Mouse (Mus musculus): ENCODE measurements around the gene Cdh22. TPM values are rescaled to one million over a fixed set of nuclear protein-coding genes. Genes with fewer than 3 reads are reported as not detected.

Cdh22 gene
- polyA plus RNA-seq, 1 experiment from 2014 or later, result 4.6 TPM

- Histone ChIP-seq H3K9me3 (ENCODE audit: control insufficient read depth, low read length) (no peaks in the 10 kb centered on the region), H3K9ac (ENCODE audit: low read depth, low read length) (no peak overlapping the region), H3K4me3 (ENCODE audit: low read depth, low read length) (no peak overlapping the region), H3K4me1 (replicated peaks; ENCODE audit: control insufficient read depth, insufficient read depth, low read length) (peaks cover 3% of the 10 kb centered on the region; the same call in 1 of the 2 replicates), H3K27ac (ENCODE audit: low read depth, low read length) (no peak overlapping the region), H3K27me3 (ENCODE audit: control insufficient read depth, insufficient read depth, low read length) (no peaks in the 10 kb centered on the region), H3K36me3 (ENCODE audit: control insufficient read depth, insufficient read depth, low read length) (no peaks in the 10 kb centered on the region), H3K4me2 (replicated peaks; ENCODE audit: low read depth, low read length) (no peak overlapping the region)
- ATAC-seq (ENCODE audit: low FRiP score), result no peak
- 67% methylated on average over 8 of the region's 8 CpGs for WGBS
- DNase-seq (ENCODE audit: low spot score), result no peak
Observed at GRCm38 (mm10) chr2:165091433-165091965, 143.2 kb downstream of the Cdh22 start.

- Histone ChIP-seq H3K27me3 (ENCODE audit: control insufficient read depth, insufficient read depth, low read length) (no peaks in the 10 kb centered on the region), H3K36me3 (ENCODE audit: control insufficient read depth, insufficient read depth, low read length) (no peaks in the 10 kb centered on the region), H3K4me3 (ENCODE audit: low read depth, low read length) (no peak within 1 kb of the TSS), H3K4me2 (replicated peaks; ENCODE audit: low read depth, low read length) (no peak within 1 kb of the TSS), H3K9me3 (ENCODE audit: control insufficient read depth, low read length) (no peaks in the 10 kb centered on the region), H3K27ac (ENCODE audit: low read depth, low read length) (no peak within 1 kb of the TSS), H3K4me1 (replicated peaks; ENCODE audit: control insufficient read depth, insufficient read depth, low read length) (no peaks in the 10 kb centered on the region), H3K9ac (ENCODE audit: low read depth, low read length) (no peak within 1 kb of the TSS)
- 79% methylated on average over 2 of the region's 2 CpGs for WGBS
- ATAC-seq (ENCODE audit: low FRiP score) (no peak), DNase-seq (ENCODE audit: low spot score) (no peak)
Observed at GRCm38 (mm10) chr2:165090650-165091049, 144.0 kb downstream of the Cdh22 start, which contains the start of gene 1700025C18Rik. 1700025C18Rik (minus strand) TSS chr2:165090750.

- Histone ChIP-seq H3K4me3 (ENCODE audit: low read depth, low read length) (no peak overlapping the region), H3K36me3 (ENCODE audit: control insufficient read depth, insufficient read depth, low read length) (no peaks in the 10 kb centered on the region), H3K27ac (ENCODE audit: low read depth, low read length) (no peak overlapping the region), H3K4me1 (replicated peaks; ENCODE audit: control insufficient read depth, insufficient read depth, low read length) (no peaks in the 10 kb centered on the region), H3K9me3 (ENCODE audit: control insufficient read depth, low read length) (no peaks in the 10 kb centered on the region), H3K4me2 (replicated peaks; ENCODE audit: low read depth, low read length) (no peak overlapping the region), H3K27me3 (ENCODE audit: control insufficient read depth, insufficient read depth, low read length) (no peaks in the 10 kb centered on the region), H3K9ac (ENCODE audit: low read depth, low read length) (no peak overlapping the region)
- ATAC-seq (ENCODE audit: low FRiP score) (no peak), DNase-seq (ENCODE audit: low spot score) (no peak)
- WGBS, result 52% methylated on average over 14 of the region's 14 CpGs
Observed at GRCm38 (mm10) chr2:165089470-165089869, 145.2 kb downstream of the Cdh22 start.

- 81% methylated on average over 4 of the region's 4 CpGs for WGBS
- no peaks in the 10 kb centered on the region for H3K9me3 ChIP-seq (ENCODE audit: control insufficient read depth, low read length)
Observed at GRCm38 (mm10) chr2:165086634-165087033, 148.0 kb downstream of the Cdh22 start.

GRCm38 (mm10) chr2:165081257-165081656 lies 153.4 kb downstream of the Cdh22 start:
- 31% methylated on average over 7 of the region's 7 CpGs for WGBS
- DNase-seq (ENCODE audit: low spot score), result no peak
- H3K4me2 ChIP-seq (replicated peaks; ENCODE audit: low read depth, low read length), result no peak overlapping the region
- ATAC-seq (ENCODE audit: low FRiP score), result no peak
- no peak overlapping the region for H3K4me3 ChIP-seq (ENCODE audit: low read depth, low read length)
- H3K27ac ChIP-seq (ENCODE audit: low read depth, low read length), result no peak overlapping the region
- H3K9ac ChIP-seq (ENCODE audit: low read depth, low read length), result no peak overlapping the region
- no peaks in the 10 kb centered on the region for H3K36me3 ChIP-seq (ENCODE audit: control insufficient read depth, insufficient read depth, low read length)
- no peaks in the 10 kb centered on the region for H3K9me3 ChIP-seq (ENCODE audit: control insufficient read depth, low read length)
- peaks cover 15% of the 10 kb centered on the region for H3K27me3 ChIP-seq (ENCODE audit: control insufficient read depth, insufficient read depth, low read length)
- H3K4me1 ChIP-seq (replicated peaks; ENCODE audit: control insufficient read depth, insufficient read depth, low read length), result peaks cover 7% of the 10 kb centered on the region

More at GRCm38 (mm10) chr2:165086634-165087033, 148.0 kb downstream of the Cdh22 start:
- Histone ChIP-seq H3K27me3 (ENCODE audit: control insufficient read depth, insufficient read depth, low read length) (no peaks in the 10 kb centered on the region), H3K27ac (ENCODE audit: low read depth, low read length) (no peak overlapping the region), H3K36me3 (ENCODE audit: control insufficient read depth, insufficient read depth, low read length) (no peaks in the 10 kb centered on the region), H3K4me1 (replicated peaks; ENCODE audit: control insufficient read depth, insufficient read depth, low read length) (no peaks in the 10 kb centered on the region), H3K4me2 (replicated peaks; ENCODE audit: low read depth, low read length) (no peak overlapping the region), H3K4me3 (ENCODE audit: low read depth, low read length) (no peak overlapping the region), H3K9ac (ENCODE audit: low read depth, low read length) (no peak overlapping the region)
- ATAC-seq (ENCODE audit: low FRiP score), result no peak
- DNase-seq (ENCODE audit: low spot score), result no peak

GRCm38 (mm10) chr2:165080657-165081056 lies 154.0 kb downstream of the Cdh22 start:
- no peak for DNase-seq (ENCODE audit: low spot score)
- 38% methylated on average over 9 of the region's 9 CpGs for WGBS
- ATAC-seq (ENCODE audit: low FRiP score), result no peak
- Histone ChIP-seq H3K27me3 (ENCODE audit: control insufficient read depth, insufficient read depth, low read length) (peaks cover 17% of the 10 kb centered on the region), H3K9ac (ENCODE audit: low read depth, low read length) (no peak overlapping the region), H3K4me1 (replicated peaks; ENCODE audit: control insufficient read depth, insufficient read depth, low read length) (peaks cover 11% of the 10 kb centered on the region), H3K9me3 (ENCODE audit: control insufficient read depth, low read length) (no peaks in the 10 kb centered on the region), H3K4me2 (replicated peaks; ENCODE audit: low read depth, low read length) (no peak overlapping the region), H3K4me3 (ENCODE audit: low read depth, low read length) (no peak overlapping the region), H3K36me3 (ENCODE audit: control insufficient read depth, insufficient read depth, low read length) (no peaks in the 10 kb centered on the region), H3K27ac (ENCODE audit: low read depth, low read length) (no peak overlapping the region)

- Histone ChIP-seq H3K27me3 (ENCODE audit: control insufficient read depth, insufficient read depth, low read length) (peaks cover 25% of the 10 kb centered on the region), H3K4me2 (replicated peaks; ENCODE audit: low read depth, low read length) (no peak overlapping the region), H3K27ac (ENCODE audit: low read depth, low read length) (no peak overlapping the region), H3K9ac (ENCODE audit: low read depth, low read length) (no peak overlapping the region), H3K9me3 (ENCODE audit: control insufficient read depth, low read length) (no peaks in the 10 kb centered on the region), H3K4me3 (ENCODE audit: low read depth, low read length) (no peak overlapping the region), H3K4me1 (replicated peaks; ENCODE audit: control insufficient read depth, insufficient read depth, low read length) (peaks cover 11% of the 10 kb centered on the region), H3K36me3 (ENCODE audit: control insufficient read depth, insufficient read depth, low read length) (no peaks in the 10 kb centered on the region)
- ATAC-seq (ENCODE audit: low FRiP score) (no peak), DNase-seq (ENCODE audit: low spot score) (peak; percentile 60)
- 33% methylated on average over 10 of the region's 10 CpGs for WGBS
Observed at GRCm38 (mm10) chr2:165078605-165079004, 156.0 kb downstream of the Cdh22 start.

GRCm38 (mm10) chr2:165078045-165078444 lies 156.6 kb downstream of the Cdh22 start:
- H3K4me2 ChIP-seq (replicated peaks; ENCODE audit: low read depth, low read length), result no peak overlapping the region
- H3K36me3 ChIP-seq (ENCODE audit: control insufficient read depth, insufficient read depth, low read length), result no peaks in the 10 kb centered on the region
- H3K9ac ChIP-seq (ENCODE audit: low read depth, low read length), result no peak overlapping the region
- ATAC-seq (ENCODE audit: low FRiP score) (no peak), DNase-seq (ENCODE audit: low spot score) (no peak)
- H3K27ac ChIP-seq (ENCODE audit: low read depth, low read length), result no peak overlapping the region
- no peak overlapping the region for H3K4me3 ChIP-seq (ENCODE audit: low read depth, low read length)
- H3K9me3 ChIP-seq (ENCODE audit: control insufficient read depth, low read length), result no peaks in the 10 kb centered on the region
- H3K4me1 ChIP-seq (replicated peaks; ENCODE audit: control insufficient read depth, insufficient read depth, low read length), result peaks cover 11% of the 10 kb centered on the region
- H3K27me3 ChIP-seq (ENCODE audit: control insufficient read depth, insufficient read depth, low read length), result peaks cover 25% of the 10 kb centered on the region
- 76% methylated on average over 8 of the region's 8 CpGs for WGBS

GRCm38 (mm10) chr2:165077055-165077454 lies 157.6 kb downstream of the Cdh22 start:
- H3K9me3 ChIP-seq (ENCODE audit: control insufficient read depth, low read length), result no peaks in the 10 kb centered on the region
- no peaks in the 10 kb centered on the region for H3K36me3 ChIP-seq (ENCODE audit: control insufficient read depth, insufficient read depth, low read length)
- peaks cover 25% of the 10 kb centered on the region for H3K27me3 ChIP-seq (ENCODE audit: control insufficient read depth, insufficient read depth, low read length)
- H3K27ac ChIP-seq (ENCODE audit: low read depth, low read length), result no peak overlapping the region; the same call in 1 of the 2 replicates
- H3K4me1 ChIP-seq (replicated peaks; ENCODE audit: control insufficient read depth, insufficient read depth, low read length), result peaks cover 11% of the 10 kb centered on the region
- H3K4me2 ChIP-seq (replicated peaks; ENCODE audit: low read depth, low read length), result 0 out of 2 replicates have a peak overlapping the region, but pooled peaks have one; percentile 19
- WGBS, result 6% methylated on average over 9 of the region's 9 CpGs
- DNase-seq (ENCODE audit: low spot score), result peak; percentile 54
- H3K9ac ChIP-seq (ENCODE audit: low read depth, low read length), result no peak overlapping the region; the same call in 1 of the 2 replicates
- ATAC-seq (ENCODE audit: low FRiP score), result peak; percentile 66
- no peak overlapping the region for H3K4me3 ChIP-seq (ENCODE audit: low read depth, low read length)

Data from hindbrain, embryonic 11.5 days (tissue).